Mouse (Mus musculus) heart, postnatal 0 days (tissue): ENCODE measurements around the gene Slc44a3.

Experiments
- CTCF ChIP-seq: IDR thresholded peaks from 2 replicates; pipeline ENCODE4 v1.5.1; 2016; ENCODE audit warnings: antibody characterized with exemption, control low read depth, low read depth
- EP300 ChIP-seq: IDR thresholded peaks from 2 replicates; pipeline ENCODE4 v1.6.1; 2016; ENCODE audit warnings: antibody characterized with exemption, low read depth

- TF ChIP-seq CTCF, result no peak
- TF ChIP-seq EP300, result no peak
Measured at GRCm38 (mm10) chr3:121492026-121492425, 40.2 kb downstream of the Slc44a3 start.
